Mouse (Mus musculus): ENCODE data around the gene Chst14.
A peak's percentile ranks its signal among the peaks of the same experiment; 100 is the strongest.

Gene Chst14

DNA sequence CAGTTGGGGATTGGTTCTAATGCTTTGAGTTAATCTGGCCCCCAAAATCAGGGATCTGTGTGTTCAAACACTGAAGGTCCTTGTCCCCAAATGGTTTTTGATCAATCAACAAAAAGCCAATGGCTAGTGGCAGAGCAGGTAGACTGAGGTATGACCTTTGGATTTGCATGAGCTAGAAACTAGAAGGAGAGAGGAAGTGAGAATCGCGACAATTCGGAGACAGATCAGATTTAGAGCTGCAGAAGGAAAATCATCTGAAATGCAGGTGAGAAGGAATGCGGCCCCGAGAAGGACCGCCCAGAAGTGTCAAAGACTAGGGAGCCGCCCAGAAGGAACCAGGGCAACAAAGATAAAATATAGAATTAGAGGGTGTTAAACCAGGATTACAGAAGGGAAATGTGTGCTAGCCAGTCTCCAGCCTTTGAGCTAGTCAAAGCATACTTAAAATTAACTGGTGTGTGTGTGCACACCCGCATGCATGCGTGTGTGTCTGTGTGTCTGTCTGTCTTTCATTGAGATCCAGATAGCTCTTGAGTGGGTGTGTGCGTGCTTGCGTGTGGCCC, 43.4 kb downstream of the Chst14 start:
- no peak for DNase-seq (ENCODE audit: low spot score)

- no peak for DNase-seq (ENCODE audit: low spot score)
These were observed 45.8 kb downstream of the Chst14 start for GRCm38 (mm10) chr2:118972048-118972447.

- peak; percentile 63 for DNase-seq (ENCODE audit: low spot score)
These were observed 46.5 kb downstream of the Chst14 start for GRCm38 (mm10) chr2:118972687-118973376.

- DNase-seq (ENCODE audit: low spot score) = no peak
These were observed 49.6 kb downstream of the Chst14 start for GRCm38 (mm10) chr2:118975855-118976254.

DNA sequence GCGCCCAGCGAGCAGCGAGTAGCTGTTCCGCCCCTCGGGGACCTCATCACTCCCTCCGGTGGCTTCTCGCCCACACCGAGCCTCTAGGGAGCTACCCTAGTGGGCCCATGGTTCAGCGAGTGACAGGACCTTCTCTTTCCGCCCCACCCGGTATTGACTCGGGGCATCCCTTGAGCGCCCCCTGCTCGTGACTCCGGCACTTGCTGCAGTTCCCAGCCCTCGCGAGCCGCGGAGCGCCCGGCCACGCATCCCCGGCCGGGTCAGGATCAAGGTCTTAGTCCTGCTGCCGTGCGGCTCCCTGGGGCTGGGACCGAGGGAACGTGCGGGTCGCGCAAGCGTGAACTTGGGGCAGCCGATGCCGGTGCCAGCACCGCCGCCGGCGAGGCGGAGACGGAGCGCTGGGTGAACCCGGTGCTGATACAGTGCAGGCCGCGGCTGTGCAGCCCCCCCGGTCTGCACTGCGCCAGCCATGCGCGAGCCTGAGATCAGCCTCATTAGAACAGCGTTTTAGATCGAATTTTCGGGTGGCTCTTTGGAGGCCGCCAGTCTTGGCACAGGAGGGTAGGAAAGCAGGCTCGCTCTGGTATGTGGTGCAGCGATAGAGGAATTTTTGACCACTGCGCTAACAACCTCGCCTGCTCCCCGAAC, 50.1 kb downstream of the Chst14 start:
- DNase-seq (ENCODE audit: low spot score) = peak; percentile 75

DNA sequence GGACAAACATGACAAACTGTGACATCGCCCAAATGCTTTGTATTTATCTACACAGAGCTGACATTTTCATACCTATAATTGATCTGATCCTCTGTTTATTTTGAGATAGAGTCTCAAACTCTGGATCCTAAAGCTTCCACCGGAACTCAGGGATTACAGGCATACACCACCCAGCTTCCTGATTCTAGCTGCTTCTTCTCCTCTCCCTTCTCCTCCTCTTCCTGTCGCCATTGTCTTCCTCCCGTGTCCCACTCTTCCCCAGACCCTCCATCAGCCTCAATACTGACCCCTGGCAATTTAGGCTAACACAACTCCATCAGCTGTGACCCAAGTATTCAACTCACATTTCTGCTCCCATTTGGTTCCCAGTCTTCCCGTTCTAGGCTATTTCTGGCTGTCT, 50.6 kb downstream of the Chst14 start:
- DNase-seq (ENCODE audit: low spot score) = no peak

DNA sequence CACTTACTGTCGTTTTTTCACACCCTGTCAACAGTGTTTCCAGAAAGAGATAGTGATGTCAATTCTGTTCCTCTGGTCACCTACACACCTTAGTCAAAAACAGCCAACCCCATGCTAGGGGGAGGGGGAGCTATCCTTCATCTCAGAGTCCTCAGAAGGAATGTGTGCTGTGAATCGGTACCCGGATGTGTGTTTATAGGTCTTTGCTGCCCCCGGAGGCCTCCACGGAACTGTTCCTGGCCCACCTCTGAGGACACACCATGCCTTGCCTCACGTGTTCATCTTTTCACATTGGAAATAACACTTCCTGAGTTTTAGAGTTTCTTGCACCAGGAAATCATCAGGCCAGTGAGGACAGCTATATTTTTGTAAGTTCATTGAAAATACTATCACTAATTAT, 51.8 kb downstream of the Chst14 start:
- DNase-seq (ENCODE audit: low spot score) = no peak
